Mouse (Mus musculus) megakaryocyte progenitor cell, adult 5-6 weeks (primary cell): ENCODE results near the gene Ccdc91. TPM values are rescaled to one million over a fixed set of nuclear protein-coding genes. Genes with fewer than 3 reads are reported as not detected.

Source experiments
- ATAC-seq: replicated peaks from 2 replicates; pipeline ENCODE4 v1.8.0; 2016; ENCODE audit warnings: mild to moderate bottlenecking, moderate TSS enrichment, inconsistent platforms; ENCODE audit not compliant: poor library complexity
- total RNA-seq, 2 experiments: library from RNA; stranded (forward) in 1 of 2; stranded (reverse) in 1 of 2; fragments of 157-497, 149-512 nt in 1 of 2; fragments of 200-1000 nt in 1 of 2; gene quantifications; 2 replicates each; pipeline versions ENCODE4 v1.2.3 to v1.2.4; 2015 to 2017

The Ccdc91 gene
- 4.1 and 4.6 TPM in 2 replicates for total RNA-seq (2015)
- 26.6 and 29.4 TPM in 2 replicates for total RNA-seq (2017)

GRCm38 (mm10) chr6:147475727-147476613 lies at the start of gene Ccdc91:
Gene Ccdc91 (plus strand): TSS chr6:147475828.
- ATAC-seq, result peak; percentile 91

GRCm38 (mm10) chr6:147426927-147427487 lies 48.6 kb upstream of the Ccdc91 start:
- no peak for ATAC-seq

DNA sequence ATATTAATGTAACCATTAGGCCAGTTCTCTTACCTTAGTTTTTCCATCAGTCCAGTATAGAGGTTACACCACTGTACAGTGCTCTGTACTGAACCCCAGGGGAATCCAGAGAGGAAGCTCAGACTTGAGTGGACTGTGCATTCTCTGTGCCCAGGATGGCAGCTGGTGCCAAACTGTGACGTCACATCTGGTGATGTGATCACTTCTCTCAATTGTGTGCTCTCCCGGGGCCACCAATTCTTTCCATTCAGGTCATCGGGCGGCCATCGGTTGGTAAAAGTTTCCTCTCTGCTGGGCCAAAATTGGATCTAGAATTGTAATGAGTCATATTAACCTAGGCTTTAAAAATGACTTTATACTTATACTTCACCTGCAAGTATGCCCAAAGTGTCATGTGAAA lies 19.9 kb upstream of the Ccdc91 start:
- ATAC-seq, result no peak

DNA sequence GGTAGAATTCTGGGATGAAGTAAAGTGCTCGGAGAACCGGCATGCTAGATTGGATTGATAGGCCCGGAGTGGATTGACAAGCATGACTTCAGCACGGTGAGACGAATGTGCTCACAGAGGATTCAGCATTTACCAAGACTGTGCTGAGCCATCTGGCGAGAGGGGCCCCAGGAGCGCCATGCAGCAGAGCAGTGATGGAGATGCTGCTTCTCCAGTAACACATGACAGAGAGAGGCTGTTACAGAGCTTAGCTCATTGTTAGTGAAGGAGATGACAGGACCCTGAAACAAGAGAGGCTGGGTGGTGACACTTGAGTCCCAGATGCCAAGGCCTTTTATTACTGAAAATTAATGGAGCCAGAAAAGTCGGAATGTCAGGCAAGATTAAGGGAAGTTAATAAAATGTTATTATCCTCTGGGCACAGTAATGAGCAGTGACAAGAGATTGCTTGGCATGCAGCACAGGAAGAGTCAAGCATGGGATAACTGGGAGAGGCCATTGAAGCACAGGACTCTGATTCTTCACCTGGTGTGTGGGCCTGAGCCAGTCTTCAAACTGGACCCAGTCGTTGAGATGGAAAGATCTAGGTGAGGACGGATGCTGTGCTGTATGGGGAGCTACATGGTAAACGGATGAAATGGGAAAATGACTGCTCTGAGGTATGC lies 16.9 kb upstream of the Ccdc91 start:
- no peak for ATAC-seq

DNA sequence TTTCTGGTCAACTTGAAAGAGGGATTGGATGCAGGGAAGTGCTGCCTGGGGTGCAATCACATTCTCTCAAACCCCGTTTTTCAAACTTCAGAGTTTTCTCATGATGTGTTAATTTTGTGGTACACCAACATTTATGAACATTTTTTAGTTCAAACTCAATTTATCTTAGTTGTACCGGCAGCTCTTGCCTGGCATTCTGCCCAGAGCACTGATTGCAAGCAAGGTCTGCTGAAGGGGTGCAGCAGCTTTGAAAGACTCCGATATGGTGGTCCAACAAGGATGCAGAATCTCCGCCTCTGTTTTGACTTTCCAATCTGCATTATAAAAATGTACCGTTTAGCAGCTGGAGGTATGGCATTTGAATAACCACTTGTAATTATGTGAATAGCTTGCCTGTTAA lies 5.6 kb upstream of the Ccdc91 start:
- no peak for ATAC-seq

- ATAC-seq, result no peak
Observed at GRCm38 (mm10) chr6:147481141-147481540, 5.5 kb downstream of the Ccdc91 start.

DNA sequence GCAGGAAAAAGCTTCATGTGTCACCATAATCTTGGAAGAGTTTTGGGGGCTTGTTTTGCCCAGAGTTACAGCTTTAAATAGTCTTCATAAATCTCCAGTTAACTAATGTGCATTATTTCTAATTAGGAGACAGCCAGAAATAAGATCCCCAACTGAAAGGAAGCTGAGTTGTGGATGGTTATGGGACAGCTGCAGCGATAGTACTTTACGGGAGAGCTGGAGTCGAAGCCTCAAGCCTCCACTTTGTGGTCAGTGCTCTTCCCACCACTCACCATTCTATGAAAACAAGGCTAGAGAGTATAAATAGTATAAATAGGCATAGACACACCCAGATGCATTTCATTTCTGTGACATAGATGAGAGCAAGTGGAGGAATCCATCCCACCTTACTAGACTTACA lies 14.5 kb downstream of the Ccdc91 start:
- ATAC-seq, result no peak

DNA sequence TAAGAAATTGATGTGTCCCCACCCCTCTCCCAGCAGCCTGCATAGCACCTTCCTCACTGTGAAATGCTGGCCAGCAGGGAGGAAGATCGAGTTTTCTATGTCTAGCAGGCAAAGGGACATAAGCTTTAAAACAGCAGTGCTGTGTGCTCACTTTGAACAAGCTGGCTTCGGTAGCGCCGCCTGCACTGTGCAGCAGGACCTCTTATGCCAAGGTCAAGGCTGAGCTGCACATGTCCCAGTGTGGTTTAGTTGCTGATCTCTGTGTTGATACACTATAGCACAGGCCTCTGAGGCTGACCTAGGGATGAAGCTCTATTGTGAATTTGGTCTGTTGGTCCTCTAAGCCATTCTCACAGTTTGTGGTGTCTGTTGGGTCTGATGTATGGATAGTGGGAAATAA lies 16.9 kb downstream of the Ccdc91 start:
- ATAC-seq, result no peak

DNA sequence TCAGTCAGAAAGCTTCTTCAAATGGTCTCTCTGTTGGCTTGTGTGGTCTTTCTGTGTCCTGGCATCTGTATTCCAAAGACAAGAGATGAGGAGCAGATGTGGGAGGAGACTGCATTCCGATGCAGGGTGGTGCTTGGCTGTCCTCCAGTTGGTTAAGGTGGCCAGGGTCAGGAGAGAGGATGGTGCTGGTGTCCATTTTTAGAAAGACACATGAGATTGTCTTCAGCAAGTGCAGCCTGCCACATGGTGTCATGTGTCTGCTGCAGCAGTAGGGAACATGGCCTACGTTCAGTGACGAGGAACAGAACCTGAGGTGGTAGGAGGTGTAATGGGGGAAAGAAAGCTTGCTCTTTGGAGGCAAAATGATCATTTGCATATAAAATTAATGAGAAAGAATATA lies 25.8 kb downstream of the Ccdc91 start:
- no peak for ATAC-seq

GRCm38 (mm10) chr6:147506074-147506473 lies 30.4 kb downstream of the Ccdc91 start:
- ATAC-seq, result no peak

GRCm38 (mm10) chr6:147506496-147506895 lies 30.9 kb downstream of the Ccdc91 start:
- no peak for ATAC-seq

- no peak for ATAC-seq
Observed at GRCm38 (mm10) chr6:147507186-147507585, 31.6 kb downstream of the Ccdc91 start.

DNA sequence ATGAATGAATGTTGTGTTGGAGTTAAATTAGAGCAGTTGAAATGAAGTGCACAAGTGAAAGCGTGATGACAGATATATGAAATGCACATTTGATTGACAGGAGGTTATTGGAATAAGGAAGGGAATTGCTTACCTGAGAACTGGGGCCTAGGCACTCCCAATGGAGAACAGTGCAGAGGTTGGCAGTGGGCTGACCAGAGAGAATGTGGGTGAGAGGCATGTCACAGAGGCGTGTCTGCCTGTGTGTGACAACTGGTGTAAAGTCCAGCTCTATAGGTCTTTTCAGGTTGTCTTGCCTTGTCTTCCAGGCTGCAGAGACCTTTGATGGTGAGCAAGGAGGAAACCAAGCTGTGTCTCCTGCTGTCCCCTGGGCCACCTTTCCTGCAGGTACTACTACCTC lies 34.9 kb downstream of the Ccdc91 start:
- no peak for ATAC-seq

- no peak for ATAC-seq
Observed at GRCm38 (mm10) chr6:147517909-147518308, 42.3 kb downstream of the Ccdc91 start.

DNA sequence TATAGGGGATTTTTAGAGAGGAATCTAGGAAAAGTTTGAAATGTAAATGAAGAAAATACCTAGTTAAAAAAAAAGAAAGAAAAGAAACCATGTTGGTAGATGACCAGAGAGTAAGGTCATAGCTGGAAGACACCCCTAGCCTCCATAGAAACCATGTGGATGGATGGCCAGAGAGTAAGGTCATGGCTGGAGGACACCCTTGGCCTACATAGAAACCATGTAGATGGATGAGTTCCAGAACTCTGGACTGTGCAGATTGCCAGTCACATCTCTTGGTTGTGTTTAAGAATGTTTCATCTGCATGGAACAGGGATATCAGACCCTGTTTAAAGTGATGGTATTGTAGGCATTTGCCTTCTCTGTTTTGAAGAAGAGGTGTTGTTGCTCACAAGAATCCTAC lies 49.6 kb downstream of the Ccdc91 start:
- no peak for ATAC-seq

DNA sequence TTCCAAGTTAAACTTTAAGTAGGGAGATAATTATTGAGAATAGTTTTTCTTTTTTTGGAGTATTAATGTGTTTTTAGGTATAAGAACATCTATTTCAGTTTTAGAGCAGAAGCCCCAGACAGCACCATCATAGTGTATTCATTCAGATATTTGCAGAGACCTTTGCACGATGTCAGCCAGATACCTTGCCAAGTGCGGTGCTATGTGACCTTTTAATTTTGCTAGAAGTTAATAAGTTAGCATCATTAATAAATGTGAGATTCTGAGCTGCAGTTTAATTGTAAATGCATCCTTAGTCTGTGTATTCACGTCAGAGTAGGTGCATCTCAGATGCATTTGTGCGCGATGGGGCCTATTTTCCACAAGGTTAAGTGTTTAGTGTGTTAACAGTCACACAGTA lies 59.3 kb downstream of the Ccdc91 start:
- no peak for ATAC-seq

DNA sequence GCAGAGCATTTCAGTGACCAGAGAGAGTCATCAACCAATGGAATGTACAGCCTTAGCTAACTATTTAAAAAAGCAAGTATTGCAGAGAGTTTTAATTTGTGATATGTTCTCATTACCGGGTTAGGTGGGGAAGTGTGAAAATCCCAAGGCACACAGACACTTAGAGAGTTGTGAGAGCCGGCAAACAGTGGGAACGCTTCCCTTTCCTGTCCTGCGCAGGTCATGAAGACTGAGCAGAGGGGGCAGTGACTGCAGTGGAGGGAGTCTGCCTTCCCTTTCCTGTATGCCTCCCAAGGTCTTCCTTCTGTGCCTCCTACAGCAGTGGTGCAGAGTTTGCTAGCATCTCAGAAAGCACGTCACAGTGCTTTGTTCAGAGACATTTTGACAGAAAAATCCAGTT lies 62.6 kb downstream of the Ccdc91 start:
- no peak for ATAC-seq

- ATAC-seq, result no peak
Observed at GRCm38 (mm10) chr6:147539056-147539600, 63.5 kb downstream of the Ccdc91 start.

GRCm38 (mm10) chr6:147540942-147541341 lies 65.3 kb downstream of the Ccdc91 start:
- no peak for ATAC-seq

GRCm38 (mm10) chr6:147555591-147555990 lies 80.0 kb downstream of the Ccdc91 start:
- ATAC-seq, result no peak

GRCm38 (mm10) chr6:147559316-147559715 lies 83.7 kb downstream of the Ccdc91 start:
- no peak for ATAC-seq

DNA sequence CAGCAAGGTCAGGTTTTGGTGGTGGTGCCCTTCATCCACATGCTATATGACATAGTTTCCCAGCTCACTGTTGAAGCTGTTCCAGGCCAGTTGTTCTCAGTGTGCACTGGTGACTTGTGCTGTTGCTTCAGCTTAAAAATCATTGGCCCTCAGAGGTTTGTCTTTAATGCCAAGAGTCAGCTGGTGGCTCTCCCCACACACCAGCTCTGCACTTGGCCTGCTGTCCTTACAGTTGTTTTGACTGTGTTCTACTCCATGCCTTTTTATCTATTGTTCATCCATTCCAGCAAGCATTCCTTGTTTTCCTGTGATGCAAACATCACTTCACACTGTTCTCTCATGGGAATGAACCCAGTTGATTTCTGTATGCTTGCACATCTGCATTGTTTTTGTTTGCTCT lies 84.8 kb downstream of the Ccdc91 start:
- ATAC-seq, result no peak
